Mouse (Mus musculus): ENCODE measurements around the gene Mocs2. TPM values are rescaled to one million over a fixed set of nuclear protein-coding genes. Genes with fewer than 3 reads are reported as not detected.

Mocs2 gene
- total RNA-seq, 2 experiments from 2014 or later = 92.1 to 95.6 TPM

- DNase-seq (ENCODE audit: low spot score in 2 of 2) = no peak
Observed at GRCm38 (mm10) chr13:114852264-114853111, 34.5 kb downstream of the Mocs2 start.

DNA sequence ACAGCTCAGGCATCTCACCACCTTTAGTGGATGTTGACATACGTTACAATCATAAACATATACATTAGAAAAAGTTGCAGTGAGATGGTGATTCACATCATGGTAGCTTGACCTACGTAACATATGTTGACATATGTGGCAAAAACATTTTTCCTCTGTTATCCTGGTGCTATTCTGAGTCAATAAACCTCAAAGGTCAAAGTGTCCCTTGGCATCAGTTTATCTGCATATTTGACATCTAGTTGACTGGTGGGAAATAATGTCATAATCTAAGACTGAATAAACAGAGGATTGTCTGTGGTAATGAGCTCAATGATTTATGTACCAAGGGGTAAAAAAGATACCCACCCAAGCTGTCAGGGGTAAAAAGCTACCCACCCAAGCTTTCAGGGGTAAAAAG lies 35.1 kb downstream of the Mocs2 start:
- DNase-seq (ENCODE audit: low spot score in 2 of 2) = no peak

DNA sequence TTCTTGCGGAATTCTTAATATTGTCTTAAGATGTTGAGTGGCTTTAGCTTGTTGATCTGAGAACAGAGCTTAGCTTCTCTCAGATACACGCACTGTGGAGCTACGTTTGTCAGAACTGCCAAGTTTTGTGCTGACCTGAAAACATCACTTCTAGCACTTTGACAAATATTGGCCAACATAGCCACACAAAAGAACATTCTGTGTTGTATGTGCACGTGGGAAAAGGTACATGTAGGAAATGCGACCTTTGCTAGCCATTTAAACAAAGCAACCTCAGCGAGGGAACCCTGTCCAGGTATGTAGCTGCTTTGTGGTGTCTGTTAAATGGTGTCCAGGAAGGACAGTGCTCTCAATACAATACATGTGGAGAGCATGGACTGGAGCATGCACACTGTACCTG lies 36.0 kb downstream of the Mocs2 start:
- no peak for DNase-seq (ENCODE audit: low spot score in 2 of 2)

- DNase-seq (ENCODE audit: low spot score in 2 of 2) = no peak
Observed at GRCm38 (mm10) chr13:114854428-114854827, 36.4 kb downstream of the Mocs2 start.

GRCm38 (mm10) chr13:114855573-114856268 lies 37.7 kb downstream of the Mocs2 start:
- no peak for DNase-seq (ENCODE audit: low spot score in 2 of 2)

DNA sequence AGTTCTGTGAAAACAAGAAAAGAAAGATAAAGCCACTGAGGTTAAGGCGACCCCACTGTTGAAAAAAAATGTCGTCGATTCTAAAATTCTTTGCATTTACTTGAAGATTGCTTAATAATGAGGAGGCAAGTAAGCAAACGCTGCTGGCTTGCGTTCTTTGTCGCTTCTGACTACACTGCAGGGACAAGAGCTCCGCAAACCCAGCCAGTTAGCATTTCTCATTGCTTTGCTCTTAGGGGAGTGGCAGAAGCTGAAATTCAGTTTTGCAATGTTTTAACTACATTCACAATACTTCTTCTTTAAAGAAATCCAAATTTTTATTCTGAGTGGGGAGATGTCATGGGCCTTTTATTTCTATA lies 38.2 kb downstream of the Mocs2 start:
- no peak for DNase-seq (ENCODE audit: low spot score in 2 of 2)

GRCm38 (mm10) chr13:114857525-114857924 lies 39.5 kb downstream of the Mocs2 start:
- no peak for DNase-seq (ENCODE audit: low spot score in 2 of 2)

- DNase-seq (ENCODE audit: low spot score in 2 of 2) = no peak
Observed at GRCm38 (mm10) chr13:114874738-114875137, 56.7 kb downstream of the Mocs2 start.

DNA sequence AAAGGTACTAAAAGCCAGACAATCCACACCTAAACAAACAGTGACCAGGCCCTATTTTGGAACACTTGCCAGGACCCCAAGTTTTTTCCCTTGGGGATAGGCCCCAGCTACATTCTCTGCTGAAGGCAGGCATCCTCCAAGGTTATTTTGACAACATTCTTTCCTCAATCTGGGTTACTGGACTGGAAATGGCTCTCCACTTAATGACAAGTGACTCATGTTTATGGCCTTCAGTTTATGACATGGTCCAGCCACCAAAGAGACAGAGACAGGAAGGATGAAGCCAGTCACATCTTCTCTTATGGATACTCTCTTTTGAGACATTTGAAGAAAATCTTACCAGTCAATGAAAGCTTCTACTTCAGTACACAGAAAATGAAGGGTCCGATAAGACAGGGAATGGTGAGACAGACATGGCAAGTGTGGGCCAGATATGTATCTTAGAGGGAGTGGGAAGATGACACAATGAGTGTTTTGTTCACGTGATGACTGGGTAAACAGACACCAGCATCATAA lies 58.0 kb downstream of the Mocs2 start:
- DNase-seq (ENCODE audit: low spot score in 2 of 2) = no peak

DNA sequence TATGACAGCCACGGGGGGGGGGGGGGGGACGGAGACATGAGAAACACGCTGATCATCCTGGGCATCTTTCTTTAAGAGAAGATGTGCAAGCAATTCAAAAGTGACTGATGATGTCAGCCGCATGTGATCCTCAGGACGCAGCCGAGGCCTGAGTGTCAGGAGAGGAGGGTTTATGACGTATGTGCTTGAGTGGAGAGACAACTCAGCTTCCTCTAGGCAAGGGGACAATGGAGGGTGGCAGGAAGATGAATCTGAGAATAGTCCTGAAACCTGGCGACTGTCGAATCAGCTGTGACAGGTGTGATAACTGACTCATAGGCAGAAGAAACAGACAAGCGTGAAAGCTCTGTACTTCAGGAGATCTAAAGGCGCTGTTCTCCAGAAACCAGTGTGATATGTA lies 60.6 kb downstream of the Mocs2 start:
- no peak for DNase-seq (ENCODE audit: low spot score in 2 of 2)

Other genes with a start within 250 kb of the Mocs2 start
- under 1 TPM; 0.10 to 0.55 TPM for gene Itga2, start 113.9 kb downstream of the Mocs2 start, total RNA-seq (2021)